Mouse (Mus musculus) left cerebral cortex, postnatal 36 days (tissue): Measurements from ENCODE around the gene Dpysl4. TPM values are rescaled to one million over a fixed set of nuclear protein-coding genes. Genes with fewer than 3 reads are reported as not detected.
A peak's percentile ranks its signal among the peaks of the same experiment; 100 is the strongest.

Experiments used
- DNase-seq, 2 experiments: peaks; one replicate each; pipeline ENCODE4 v3.0.0; 2021 to 2022; ENCODE audit warnings: low spot score in 2 of 2, mixed read lengths in 1 of 2
- intact Hi-C: fragments of 180-260 bp; cut with DNase I; formaldehyde crosslinking; loops from one replicate; pipeline ENCODE4 v1.15.1; 2025
- total RNA-seq, 2 experiments: library from RNA; stranded (reverse); gene quantifications; 2 replicates each; pipeline ENCODE4 v1.2.3; 2021

The Dpysl4 gene
- 10 to 100 TPM; 55.3 to 56.0 TPM for total RNA-seq

DNA sequence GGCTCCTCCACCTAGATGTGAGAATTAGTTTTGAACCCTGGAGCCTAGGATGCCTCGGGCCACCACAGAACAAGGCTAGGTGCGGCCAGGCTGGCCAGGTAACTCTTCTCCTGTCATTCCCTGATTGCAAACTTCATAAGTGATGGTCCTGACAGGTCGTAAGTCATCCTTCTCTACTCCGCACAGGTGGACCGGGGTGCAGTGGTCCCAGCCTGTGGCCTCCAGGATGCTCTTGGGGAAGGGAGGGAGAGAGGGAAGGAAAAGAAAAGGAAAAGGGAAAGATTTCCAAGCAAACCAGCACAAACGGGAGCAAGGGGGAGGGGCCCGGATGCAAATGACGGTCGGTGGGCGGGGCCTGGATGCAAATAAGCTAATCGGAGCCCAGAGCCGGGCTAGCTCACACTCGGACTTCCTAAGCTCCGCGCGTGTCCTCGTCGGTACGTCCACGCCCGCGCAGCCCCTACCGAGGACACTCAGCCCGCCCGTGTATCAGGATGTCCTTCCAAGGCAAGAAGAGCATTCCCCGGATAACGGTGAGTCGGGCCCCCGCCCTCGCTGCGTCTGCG lies at the start of gene Dpysl4:
Gene Dpysl4, plus strand, starts transcription at position 373 of the 566 bp plus-strand sequence.
- intact Hi-C loops = no loop called here

DNA sequence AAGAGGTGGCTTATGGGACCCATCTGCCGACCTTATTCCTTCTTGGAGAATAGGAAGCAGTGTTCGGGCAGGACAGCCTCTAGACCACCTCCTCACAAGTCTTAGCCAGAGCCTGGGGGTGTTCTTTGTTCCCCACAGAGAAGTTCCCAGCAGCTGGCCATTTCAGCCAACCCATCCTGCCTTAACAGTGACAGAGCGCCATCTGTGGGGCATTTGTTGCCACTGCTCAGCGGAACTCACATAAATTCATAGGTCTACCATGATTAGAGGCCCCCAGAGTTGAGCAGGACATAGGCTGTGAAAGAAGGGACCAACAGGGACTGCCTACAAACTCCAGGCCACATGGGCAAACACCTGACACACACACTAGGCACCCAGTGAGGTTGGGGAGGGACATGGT lies 22.4 kb upstream of the Dpysl4 start:
- intact Hi-C loops = no loop called here

More for the DNA sequence above, at the start of gene Dpysl4:
- peak; percentile 88 for DNase-seq

DNA sequence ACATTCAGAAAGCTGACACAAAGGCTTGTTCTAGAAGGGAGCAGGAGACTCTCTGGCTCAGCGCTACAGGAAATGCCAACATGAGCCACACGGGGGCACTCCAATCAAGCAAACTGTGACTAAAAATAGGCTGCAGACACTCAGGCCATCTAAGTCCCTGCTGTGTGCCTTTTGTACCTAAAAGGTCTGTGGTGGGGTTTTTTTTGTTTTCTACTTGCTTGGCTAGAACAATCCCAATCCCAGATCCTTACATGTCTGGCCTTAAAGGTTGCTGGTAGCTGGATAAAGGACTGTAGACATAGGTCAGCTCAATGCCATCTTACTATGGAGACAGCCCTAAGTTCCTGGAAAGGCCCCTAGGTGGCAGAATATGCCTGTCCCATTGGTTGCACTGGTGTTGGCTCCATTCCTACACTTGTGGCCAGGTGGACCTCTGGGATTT lies 17.6 kb upstream of the Dpysl4 start:
- DNase-seq = peak; percentile 74 to 78
- intact Hi-C loops = no loop called here

More for the DNA sequence above, 22.4 kb upstream of the Dpysl4 start:
- DNase-seq = no peak

DNA sequence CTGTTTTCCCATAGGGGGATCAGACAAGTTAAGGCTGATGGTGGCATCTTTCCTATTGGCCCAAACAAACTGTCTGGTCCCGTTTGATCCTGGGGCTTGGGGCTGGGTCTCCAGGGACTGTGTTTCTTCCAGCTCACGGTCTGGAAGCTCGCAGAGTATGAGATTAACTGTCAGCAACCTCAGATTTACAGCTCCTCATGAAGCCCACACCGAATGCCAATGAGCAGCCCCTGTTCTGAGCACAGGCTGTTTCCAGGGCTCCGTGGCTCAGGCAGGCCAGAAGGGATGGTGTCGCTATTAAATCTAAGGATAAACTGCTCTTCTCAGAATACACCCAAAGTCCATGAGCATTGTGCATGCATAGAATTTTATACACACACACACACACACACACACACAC lies 11.6 kb upstream of the Dpysl4 start:
- DNase-seq = no peak
- intact Hi-C loops = no loop called here

DNA sequence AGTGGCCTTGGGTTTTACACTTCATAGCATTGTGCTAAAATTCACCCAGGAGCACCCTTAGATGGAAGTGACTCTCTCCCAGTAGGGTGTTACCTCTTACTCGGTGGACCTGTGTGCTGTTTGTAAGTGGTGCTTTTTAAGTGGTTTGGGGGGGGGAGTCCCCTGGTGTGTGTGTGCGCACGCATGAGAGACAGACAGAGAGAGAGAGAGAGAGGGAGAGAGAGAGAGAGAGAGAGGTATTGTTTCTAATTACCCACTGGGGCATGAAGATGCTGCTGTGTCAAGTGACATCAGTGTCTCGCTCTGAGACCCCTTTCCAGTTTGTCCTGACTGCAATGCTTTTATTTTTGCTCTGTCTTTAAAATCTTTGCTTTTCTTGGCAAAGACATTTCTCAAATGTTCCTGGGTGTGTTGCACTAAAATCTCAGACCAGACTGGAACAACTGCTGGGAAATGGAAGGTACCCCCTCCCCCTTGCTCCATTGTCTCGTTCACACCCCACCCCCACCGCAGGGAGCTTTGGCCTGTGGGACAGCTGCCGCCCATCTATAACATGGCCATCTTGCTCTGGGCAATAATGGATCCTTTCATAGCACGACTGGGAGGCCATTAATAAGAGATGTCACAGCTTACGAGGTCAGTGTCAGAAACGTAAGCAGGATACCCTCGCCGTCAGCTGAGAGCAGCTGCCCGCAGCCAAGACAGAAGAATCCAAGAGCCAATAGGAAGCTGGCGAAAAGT lies 10.6 kb upstream of the Dpysl4 start:
- DNase-seq = no peak
- intact Hi-C loops = no loop called here

DNA sequence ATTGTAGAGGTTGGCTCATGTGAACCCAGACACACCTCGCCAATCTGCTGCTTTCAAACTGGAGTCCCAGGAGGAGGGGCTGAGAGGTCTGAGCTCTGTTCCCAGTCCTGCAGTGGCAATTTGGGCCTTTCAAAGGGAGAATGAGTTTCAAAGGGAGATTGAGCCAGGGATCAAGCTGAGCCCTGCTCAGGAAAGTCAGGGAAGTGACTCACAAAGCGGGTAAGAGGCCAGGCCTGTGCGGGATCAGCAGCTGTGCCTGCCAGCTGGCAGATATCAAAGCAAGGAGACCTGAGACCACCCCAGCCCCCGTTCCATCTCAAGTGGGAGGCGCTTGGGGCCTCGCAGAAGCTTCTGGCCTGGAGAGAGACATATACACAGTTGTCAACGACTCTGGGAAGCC lies 8.5 kb upstream of the Dpysl4 start:
- intact Hi-C loops = no loop called here
- no peak for DNase-seq

DNA sequence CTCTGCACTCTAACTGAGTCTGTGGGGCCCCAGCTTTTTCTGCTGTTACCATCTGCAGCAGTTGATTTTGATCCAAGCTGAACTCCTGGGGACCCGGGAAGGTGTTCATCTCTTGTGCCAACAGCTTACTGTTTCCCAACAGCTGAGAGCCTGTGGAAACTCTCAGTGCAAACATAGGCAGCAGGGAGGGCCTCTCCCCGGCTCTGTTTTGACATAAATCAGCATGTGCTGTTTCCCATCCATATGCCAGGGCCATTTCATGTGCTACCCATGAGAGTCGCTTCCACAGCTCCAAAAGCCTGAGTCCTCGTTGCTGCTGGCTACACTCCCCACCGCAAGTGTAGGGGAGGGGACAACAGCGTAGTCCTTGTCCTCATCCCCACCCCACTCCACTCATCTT lies 7.6 kb upstream of the Dpysl4 start:
- intact Hi-C loops = no loop called here
- DNase-seq = no peak

DNA sequence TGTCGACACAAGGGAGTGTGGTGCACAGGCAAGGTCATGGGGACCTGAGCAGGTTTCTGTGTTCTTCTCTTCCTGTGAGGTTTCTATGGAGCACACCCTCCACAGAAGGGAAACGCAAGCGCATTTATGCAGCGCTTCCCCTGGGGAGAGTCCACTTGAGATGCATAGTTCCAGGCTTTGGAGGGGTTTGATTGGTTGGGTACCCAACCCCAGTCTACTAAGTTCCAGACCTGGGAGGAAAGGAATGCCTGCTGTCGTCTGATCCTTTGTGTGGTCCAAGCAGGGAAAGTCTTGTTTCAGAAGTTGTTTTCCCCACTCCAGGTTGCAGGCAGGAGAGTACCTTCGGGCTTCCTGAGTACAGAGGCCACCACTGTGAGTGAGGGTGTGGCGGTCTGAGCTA lies 6.7 kb upstream of the Dpysl4 start:
- intact Hi-C loops = no loop called here
- no peak for DNase-seq

DNA sequence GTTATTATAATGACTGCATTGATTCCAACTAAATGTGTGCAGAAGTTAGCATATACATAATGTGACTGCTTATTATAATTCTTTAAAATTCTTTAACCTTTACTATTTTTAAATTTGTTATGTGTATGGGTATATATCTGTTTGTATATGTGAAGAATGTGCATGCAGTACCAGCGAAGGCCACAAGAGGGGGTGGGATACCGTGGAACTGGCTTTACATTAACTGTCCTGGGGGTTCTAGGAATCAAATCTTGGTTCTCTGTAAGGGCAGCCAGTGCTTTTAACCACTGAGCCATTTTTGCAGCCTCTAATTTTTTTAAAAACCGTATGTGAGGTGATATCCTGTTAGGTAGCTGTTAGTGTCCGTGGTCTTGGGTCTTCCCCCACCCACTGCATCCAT lies 5.1 kb upstream of the Dpysl4 start:
- no peak for DNase-seq
- intact Hi-C loops = no loop called here

DNA sequence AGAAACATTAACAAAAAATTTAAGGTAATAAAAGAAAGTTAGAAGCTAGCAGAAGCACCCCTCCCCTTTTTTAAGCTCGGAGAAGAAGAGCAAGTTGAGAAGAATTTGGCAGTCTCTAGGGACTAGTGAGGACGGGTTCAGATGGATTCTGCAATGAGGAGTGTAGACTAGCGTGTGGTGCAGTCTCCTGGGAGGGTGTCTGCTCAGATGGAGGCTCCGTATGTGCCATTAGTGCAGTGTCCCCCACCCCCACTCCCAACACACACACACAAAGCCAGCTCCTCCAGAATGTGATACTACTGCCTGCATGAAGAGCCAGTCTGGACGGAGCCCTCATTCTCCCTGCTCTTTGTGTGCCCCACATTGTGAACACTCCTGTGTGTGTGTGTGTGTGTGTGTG lies 4.6 kb upstream of the Dpysl4 start:
- no peak for DNase-seq
- intact Hi-C loops = no loop called here

DNA sequence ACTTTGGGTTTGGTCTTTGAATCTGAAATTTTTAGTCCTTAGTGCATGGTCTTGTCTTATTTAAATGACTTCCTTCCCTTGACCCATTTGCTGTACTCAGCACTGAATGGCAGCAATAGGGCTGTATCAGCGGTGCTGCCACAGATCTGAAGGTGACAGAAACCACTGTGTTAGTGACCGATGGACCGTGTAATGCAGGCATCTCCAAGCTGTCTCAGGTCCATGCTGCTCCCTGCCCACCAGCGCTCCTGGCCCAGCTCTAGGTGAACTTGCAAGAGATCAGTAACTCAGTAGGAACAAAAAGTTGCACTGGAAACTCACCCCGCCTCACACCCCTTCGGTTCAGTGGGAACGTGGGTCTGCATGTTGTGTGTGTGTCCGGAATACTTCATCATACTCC lies 3.5 kb upstream of the Dpysl4 start:
- intact Hi-C loops = no loop called here
- no peak for DNase-seq

DNA sequence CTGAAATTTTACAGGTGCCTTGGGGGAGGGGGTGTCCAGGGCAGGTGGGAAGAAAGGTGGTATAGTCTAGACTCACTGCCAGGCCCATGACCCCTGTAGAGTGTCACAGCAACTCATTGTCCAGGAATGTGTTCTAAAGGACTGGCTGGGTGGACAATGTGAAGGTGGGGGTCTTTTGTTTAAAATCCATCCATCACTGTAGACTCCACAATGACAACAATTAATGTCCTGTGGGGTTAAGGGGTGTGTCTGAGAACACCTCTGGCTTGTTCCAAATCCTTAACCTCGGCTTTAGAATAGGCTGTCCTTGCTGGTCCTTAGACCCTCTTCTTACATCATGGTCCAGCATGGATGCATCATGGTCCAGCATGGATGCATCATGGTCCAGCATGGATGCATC lies 1.5 kb upstream of the Dpysl4 start:
- intact Hi-C loops = no loop called here
- no peak for DNase-seq

DNA sequence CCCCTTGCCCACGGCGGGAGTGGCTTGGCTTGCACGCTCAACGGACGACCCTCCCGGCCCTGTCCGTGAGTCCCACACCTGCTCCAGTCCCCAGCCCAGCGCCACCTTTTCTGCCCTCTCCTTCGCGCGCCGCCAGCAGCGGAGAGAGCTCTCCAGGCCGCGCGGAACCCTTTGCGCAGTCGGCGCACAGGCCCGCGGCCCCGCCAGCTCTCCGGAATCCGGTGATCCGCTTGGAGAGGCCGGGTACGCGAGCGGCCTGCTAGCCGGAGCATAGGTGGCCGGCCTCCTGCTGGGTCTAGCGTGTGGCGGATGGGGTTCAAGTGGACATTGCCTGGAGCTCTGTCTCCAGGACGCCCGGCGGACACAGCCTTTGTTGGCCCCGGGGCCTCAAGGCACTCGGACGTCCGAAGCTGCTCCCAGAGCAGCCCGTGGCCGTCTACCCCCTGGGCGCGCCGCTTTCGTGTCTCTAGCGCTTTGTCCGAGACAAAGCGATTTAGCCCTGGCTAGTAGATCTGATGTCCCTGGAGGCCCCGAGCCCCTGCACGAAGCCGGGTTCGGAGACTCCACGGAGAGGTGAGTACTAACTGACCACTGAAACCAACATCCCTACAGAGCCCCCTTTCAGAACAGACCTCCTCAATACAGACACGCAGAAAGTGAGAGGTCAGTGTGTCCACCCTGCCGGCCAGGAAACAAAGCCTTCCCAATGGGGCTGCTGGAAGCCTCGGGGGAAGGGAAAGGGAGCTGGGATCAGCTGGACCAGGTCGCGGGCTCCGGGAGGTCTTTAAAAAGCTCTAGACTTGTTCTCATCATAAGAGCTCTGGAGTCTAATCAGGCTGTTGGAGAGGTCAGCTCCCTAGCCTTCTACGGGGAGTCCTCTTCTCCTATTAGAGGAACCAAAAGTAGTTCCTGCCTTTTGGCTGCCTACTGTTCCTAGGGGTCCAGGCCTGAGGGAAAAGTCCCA lies 676 bp downstream of the Dpysl4 start:
- intact Hi-C loops = no loop called here
- DNase-seq = no peak

DNA sequence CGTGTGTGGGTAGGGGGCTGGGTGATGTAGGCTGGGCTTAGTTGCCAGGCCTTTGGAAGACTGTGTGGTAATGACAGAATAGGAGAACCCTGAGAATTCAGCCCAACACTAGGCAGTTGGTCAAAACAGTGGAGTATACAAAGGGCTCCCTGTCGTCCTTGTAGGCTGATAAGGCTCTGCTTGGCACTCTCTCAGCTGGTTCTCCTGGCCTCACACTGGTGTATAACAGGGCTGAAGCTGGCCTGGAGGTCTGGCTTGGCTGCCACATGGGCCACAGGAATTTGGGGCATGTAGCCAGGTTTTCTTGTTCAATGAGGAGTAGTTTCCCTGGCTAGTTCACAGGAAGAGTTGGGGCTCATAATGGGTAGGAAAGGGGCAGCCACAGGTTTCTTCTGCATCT lies 2.0 kb downstream of the Dpysl4 start:
- intact Hi-C loops = no loop called here
- no peak for DNase-seq

DNA sequence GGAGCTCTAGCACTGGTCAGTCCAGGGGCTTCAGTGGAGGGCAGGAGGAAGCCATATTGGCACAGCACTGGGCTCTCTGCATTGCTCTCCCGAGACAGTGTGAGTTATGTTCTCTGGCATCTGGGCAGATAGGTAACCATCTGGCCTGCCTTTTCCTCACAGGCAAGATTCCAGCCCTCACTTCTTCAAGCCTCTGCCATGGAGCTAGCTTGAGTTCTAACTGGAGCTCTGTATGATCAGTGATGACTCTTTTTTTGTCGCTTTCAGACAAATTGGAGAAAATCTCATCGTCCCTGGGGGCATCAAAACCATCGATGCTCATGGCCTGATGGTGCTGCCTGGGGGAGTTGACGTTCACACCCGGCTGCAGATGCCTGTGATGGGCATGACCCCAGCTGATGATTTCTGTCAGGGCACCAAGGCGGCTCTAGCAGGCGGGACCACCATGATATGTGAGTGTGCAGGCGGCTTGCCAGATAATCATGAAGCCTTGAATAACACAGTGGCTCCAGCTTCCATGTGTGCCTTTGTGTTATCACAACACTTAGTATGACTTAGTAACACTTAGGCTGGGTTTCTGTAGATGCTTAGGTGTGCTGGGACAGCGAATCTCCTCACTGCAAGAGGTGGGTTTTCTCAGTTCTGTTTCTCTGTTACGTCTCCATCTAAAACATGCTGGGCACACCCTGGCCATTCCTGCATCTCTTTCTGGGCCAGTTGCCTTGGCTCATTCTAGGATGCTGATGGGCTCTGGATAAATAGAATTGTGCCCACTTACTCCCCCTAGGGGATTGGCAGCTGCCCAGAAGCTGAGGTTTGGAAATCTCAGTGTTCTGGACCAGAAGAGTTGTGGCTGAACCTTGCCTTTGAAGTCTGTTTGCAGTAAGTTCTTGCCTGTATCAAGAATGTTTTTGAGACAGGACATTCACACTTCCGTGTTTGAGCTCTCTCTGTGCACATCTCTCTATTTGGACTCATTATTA lies 4.4 kb downstream of the Dpysl4 start:
- DNase-seq = no peak
- intact Hi-C loops = no loop called here

DNA sequence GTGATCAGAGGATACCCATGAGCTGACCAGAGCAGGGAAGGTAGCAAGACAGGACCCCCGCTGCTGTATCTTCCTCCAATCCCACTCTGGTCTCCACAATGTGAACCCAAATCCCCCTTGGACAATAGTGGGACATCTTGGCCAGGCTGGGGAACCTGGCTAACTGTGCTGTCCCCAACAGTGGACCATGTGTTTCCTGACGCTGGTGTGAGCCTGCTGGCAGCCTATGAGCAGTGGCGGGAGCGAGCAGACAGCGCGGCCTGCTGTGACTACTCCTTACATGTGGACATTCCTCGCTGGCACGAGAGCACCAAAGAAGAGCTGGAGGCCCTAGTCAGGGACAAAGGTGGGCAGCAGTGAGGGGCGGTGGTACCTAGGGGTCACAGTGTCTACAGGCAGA lies 5.9 kb downstream of the Dpysl4 start:
- intact Hi-C loops = no loop called here
- DNase-seq = no peak

DNA sequence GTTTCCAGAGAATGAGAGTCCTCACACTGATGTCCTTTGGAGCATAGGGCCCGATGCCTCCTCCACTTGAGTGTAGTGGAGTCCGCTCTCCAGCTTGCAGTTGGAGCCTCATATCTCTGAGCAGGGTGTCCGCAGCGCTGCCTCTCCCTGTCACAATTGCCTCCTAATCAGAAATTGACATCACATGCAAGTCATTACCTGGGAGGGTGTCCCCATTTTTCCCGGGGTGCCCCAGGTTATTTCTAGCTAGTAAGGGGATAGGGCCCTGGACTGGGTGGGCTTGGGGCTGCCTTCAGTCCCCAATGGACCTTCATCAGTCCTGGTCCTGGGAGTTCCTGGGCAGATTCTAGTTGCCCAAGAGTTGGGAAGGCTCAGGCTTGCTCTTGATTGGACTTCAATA lies 6.9 kb downstream of the Dpysl4 start:
- intact Hi-C loops = no loop called here
- no peak for DNase-seq

DNA sequence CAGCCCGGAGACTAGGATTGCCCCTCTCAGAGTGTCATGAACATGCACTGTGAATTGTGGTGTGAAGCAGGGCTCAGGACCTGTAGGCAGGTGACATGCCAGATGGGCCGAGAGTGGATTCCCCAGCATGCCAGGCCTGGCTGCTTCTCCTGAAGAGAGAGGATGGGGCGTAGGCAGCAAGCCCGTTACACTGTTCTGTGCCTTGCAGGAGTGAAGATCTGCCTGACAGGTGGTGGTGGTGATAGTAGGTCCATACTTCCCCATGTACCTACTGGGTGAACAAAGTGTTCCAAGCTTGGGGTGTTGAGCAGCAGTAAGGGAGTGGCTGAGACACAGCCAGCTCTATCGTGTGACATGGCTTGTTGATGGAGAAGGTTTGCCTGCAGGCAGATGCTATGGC lies 7.3 kb downstream of the Dpysl4 start:
- intact Hi-C loops = no loop called here
- peak in 1 of 2 experiments; percentile 58 for DNase-seq

DNA sequence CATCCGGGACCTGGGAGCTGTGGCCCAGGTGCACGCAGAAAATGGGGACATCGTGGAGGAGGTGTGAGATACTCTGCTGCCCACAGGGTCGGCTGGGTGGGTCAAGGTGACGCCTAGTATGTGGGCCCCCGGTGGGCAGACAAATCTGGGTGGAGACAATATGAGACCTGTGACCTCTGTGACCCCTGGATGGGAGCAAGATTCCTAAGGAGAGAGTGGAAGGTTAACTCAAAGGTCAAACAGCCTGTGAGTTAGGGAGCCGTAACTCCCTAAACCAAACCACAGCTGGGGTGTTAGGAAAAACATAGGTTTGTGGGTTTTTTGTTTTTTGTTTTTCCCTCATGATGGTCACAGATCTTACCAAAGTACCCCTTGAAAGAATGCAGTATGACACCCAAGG lies 8.0 kb downstream of the Dpysl4 start:
- intact Hi-C loops = no loop called here

More for the DNA sequence above, 8.0 kb downstream of the Dpysl4 start:
- no peak for DNase-seq
